In the genomic region with DNA sequence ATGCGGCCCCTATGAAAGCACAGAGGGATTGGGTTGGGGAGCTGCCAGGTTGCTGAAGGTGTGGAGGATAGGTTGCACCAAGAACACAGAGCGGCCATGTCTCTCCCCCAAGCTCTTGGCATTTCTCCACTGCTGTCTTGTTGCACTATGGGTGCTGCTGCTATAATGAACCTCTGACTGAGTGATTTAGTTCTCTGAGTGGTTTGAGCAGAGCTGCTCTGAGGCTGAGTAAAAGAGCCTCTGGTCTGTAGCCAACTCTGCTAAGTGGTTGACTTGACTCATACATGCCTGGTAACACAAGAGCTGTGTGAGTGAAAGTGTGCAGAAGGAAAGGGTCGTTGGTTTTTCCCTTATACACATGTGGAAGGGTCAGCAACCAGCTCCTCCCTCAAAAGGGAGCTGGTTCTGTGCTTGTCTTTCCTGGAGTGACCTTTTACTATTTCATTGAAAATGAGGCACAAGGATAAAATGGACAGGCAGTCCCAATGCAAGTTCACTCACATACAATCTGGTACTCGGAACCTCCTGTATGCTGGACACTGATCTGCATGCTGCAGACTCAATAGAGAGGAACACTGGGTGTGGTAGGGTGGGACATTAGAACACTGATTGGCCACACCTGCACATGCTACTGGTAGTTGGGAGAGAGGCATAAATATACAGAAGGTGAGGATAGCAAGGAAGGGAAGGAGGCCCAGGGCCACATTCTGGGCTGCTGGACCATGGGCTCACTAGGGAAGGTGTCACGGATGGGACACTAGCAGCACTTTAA, we compare ENCODE assay signal across 22 mouse cellular contexts. TPM values are rescaled to one million over a fixed set of nuclear protein-coding genes. Genes with fewer than 3 reads are reported as not detected.
DNase-seq lines count a peak whose midpoint lies in the region; ATAC-seq and TF ChIP-seq lines count a peak whose summit lies in the region.
"Not testable (repeated sequence)": the region's sequence is repeated elsewhere in the genome, so short reads cannot be mapped to it uniquely, and the experiment has no call there.
"Had no signal": no experiment of that assay in that cellular context is flagged by ENCODE, and none has a peak within 500 bp of the region (broad histone marks: within the 10 kb centered on the region; RNA-seq: fewer than 3 reads in every experiment).

No protein-coding gene starts in this region.

- TF ChIP-seq CTCF in liver, postnatal 0 days (IDR thresholded peaks at IDR 0.05; ENCODE audit: low read depth), result not testable (repeated sequence)

- not testable (repeated sequence) for H3K27me3 ChIP-seq in erythroblast, embryonic 14.5 days (ENCODE audit: control insufficient read depth); intestine, embryonic 16.5 days (replicated peaks; ENCODE audit: control insufficient read depth, insufficient read depth, low read length); liver, postnatal 0 days (ENCODE audit: insufficient read depth, low read length); stomach, embryonic 16.5 days (ENCODE audit: control insufficient read depth, insufficient read depth, low read length)
- H3K27me3 ChIP-seq in megakaryocyte, embryonic 14.5 days (replicated peaks), result peaks cover 18% of the 10 kb centered on the region

- H3K4me2 ChIP-seq in intestine, embryonic 16.5 days (ENCODE audit: low read depth, low read length), result not testable (repeated sequence)
- H3K4me2 ChIP-seq in liver, postnatal 0 days (ENCODE audit: low read depth, low read length), result peak overlapping the region; percentile 56
- peak overlapping the region; percentile 29; the same call in 1 of the 2 replicates for H3K4me2 ChIP-seq in stomach, embryonic 16.5 days (ENCODE audit: low read depth, low read length)

- not testable (repeated sequence) for H3K9me3 ChIP-seq in erythroblast, embryonic 14.5 days (ENCODE audit: control insufficient read depth, low read length); intestine, embryonic 16.5 days (ENCODE audit: control insufficient read depth, low read length); liver, postnatal 0 days (ENCODE audit: low read length); megakaryocyte, embryonic 14.5 days; stomach, embryonic 16.5 days (replicated peaks; ENCODE audit: control insufficient read depth, low read length)

- H3K4me3 ChIP-seq in erythroblast, embryonic 14.5 days (replicated peaks), result peak overlapping the region; percentile 6
- H3K4me3 ChIP-seq in intestine, embryonic 16.5 days (ENCODE audit: low read length); stomach, embryonic 16.5 days (replicated peaks; ENCODE audit: low read length): not testable (repeated sequence)
- 0 out of 2 replicates have a peak overlapping the region, but pooled peaks have one; percentile 13 for H3K4me3 ChIP-seq in liver, postnatal 0 days (ENCODE audit: low read depth, low read length)
- H3K4me3 ChIP-seq in megakaryocyte, embryonic 14.5 days (replicated peaks), result peak overlapping the region; percentile 24

- H3K36me3 ChIP-seq in erythroblast, embryonic 14.5 days (ENCODE audit: control insufficient read depth); intestine, embryonic 16.5 days (ENCODE audit: control insufficient read depth, insufficient read depth, low read length); liver, postnatal 0 days (replicated peaks; ENCODE audit: insufficient read depth, low read length); megakaryocyte, embryonic 14.5 days (replicated peaks; ENCODE audit: low read length); stomach, embryonic 16.5 days (ENCODE audit: control insufficient read depth, insufficient read depth, low read length): not testable (repeated sequence)

- not testable (repeated sequence) for TF ChIP-seq EP300 in liver, postnatal 0 days (IDR thresholded peaks at IDR 0.05; ENCODE audit: low read depth)

- 63% methylated on average over 4 of the region's 5 CpGs for WGBS in intestine, embryonic 16.5 days
- 61% methylated on average over 4 of the region's 5 CpGs for WGBS in liver, postnatal 0 days (ENCODE audit: insufficient replicate concordance)
- 73% methylated on average over 4 of the region's 5 CpGs for WGBS in stomach, embryonic 16.5 days

- H3K27ac ChIP-seq in intestine, embryonic 16.5 days (ENCODE audit: low read length), result not testable (repeated sequence)
- peak overlapping the region; percentile 51; the same call in 1 of the 2 replicates for H3K27ac ChIP-seq in liver, postnatal 0 days (ENCODE audit: low read depth)
- peak overlapping the region; percentile 52 for H3K27ac ChIP-seq in stomach, embryonic 16.5 days (ENCODE audit: low read length)

- not testable (repeated sequence) for H3K4me1 ChIP-seq in erythroblast, embryonic 14.5 days (ENCODE audit: control insufficient read depth); liver, postnatal 0 days (ENCODE audit: insufficient read depth); stomach, embryonic 16.5 days (ENCODE audit: control insufficient read depth, insufficient read depth, low read length)
- H3K4me1 ChIP-seq in intestine, embryonic 16.5 days (ENCODE audit: control insufficient read depth, insufficient read depth, low read length), result peaks cover 16% of the 10 kb centered on the region
- H3K4me1 ChIP-seq in megakaryocyte, embryonic 14.5 days, result peaks cover 19% of the 10 kb centered on the region

- DNase-seq in 416B (ENCODE audit: low read depth), result peak; percentile 26
- peak; percentile 20 for DNase-seq in adrenal gland, adult 2 months
- DNase-seq in liver, postnatal 0 days, result not testable (repeated sequence)

- 0 out of 2 replicates have a peak, but pooled peaks have one; percentile 52 for ATAC-seq in intestine, embryonic 16.5 days
- peak; percentile 14; the same call in 1 of the 2 replicates for ATAC-seq in liver, postnatal 0 days
- ATAC-seq in stomach, embryonic 16.5 days (ENCODE audit: insufficient read depth, low FRiP score), result peak; percentile 33; the same call in 1 of the 2 replicates

- H3K9ac ChIP-seq in intestine, embryonic 16.5 days (ENCODE audit: low read depth, low read length), result not testable (repeated sequence)
- peak overlapping the region; percentile 30 for H3K9ac ChIP-seq in liver, postnatal 0 days (replicated peaks)
- peak overlapping the region; percentile 2 for H3K9ac ChIP-seq in stomach, embryonic 16.5 days (ENCODE audit: low read length)

RNA-seq across cellular contexts. Expression of a gene that starts 0.8 kb away (rescaled TPM):
- 1 to 10 TPM; 4.8 to 6.5 TPM for total RNA-seq in adrenal gland, adult 2 months (2021)
- polyA plus RNA-seq in adrenal gland, adult 2 months (2012; rRNA removed), result 8.9 and 9.5 TPM in 2 replicates
- polyA plus RNA-seq in erythroblast, embryonic 14.5 days (2012), result not detected in 2 replicates
- polyA plus RNA-seq in intestine, embryonic 16.5 days (2015; fragmentation: Nextera tagmentation; extraction: Ambion mirVana), result 0.36 and 0.49 TPM in 2 replicates
- 28.8 and 29.4 TPM in 2 replicates for polyA plus RNA-seq in liver, postnatal 0 days (2015; fragmentation: Nextera tagmentation; extraction: Ambion mirVana)
- not detected in 2 replicates for polyA plus RNA-seq in megakaryocyte, embryonic 14.5 days (2012; ENCODE audit: insufficient read depth, low replicate concordance)
- 4.2 and 5.7 TPM in 2 replicates for polyA plus RNA-seq in stomach, embryonic 16.5 days (2015; fragmentation: Nextera tagmentation; extraction: Ambion mirVana)
- total RNA-seq: MEL had no signal
- polyA plus RNA-seq: C2C12; forebrain, embryonic 10.5 days; heart, embryonic 13.5 days; inflammation-experienced regulatory T-cells, adult 6 months had no signal

RNA-seq across cellular contexts. Expression of a gene that starts 9.0 kb away (rescaled TPM):
- 1 to 10 TPM; 1.8 to 2.7 TPM for total RNA-seq in adrenal gland, adult 2 months (2021)
- polyA plus RNA-seq in adrenal gland, adult 2 months (2012; rRNA removed), result 0.50 and 1.2 TPM in 2 replicates
- 0.06 TPM in 1 of 2 replicates, not detected in the other for polyA plus RNA-seq in erythroblast, embryonic 14.5 days (2012)
- 82.7 and 89.2 TPM in 2 replicates for polyA plus RNA-seq in intestine, embryonic 16.5 days (2015; fragmentation: Nextera tagmentation; extraction: Ambion mirVana)
- polyA plus RNA-seq in liver, postnatal 0 days (2015; fragmentation: Nextera tagmentation; extraction: Ambion mirVana), result 2.3 and 2.9 TPM in 2 replicates
- 11.0 TPM in 1 of 2 replicates, not detected in the other for polyA plus RNA-seq in megakaryocyte, embryonic 14.5 days (2012; ENCODE audit: insufficient read depth, low replicate concordance)
- polyA plus RNA-seq in stomach, embryonic 16.5 days (2015; fragmentation: Nextera tagmentation; extraction: Ambion mirVana), result 13.4 and 15.8 TPM in 2 replicates
- total RNA-seq: MEL had no signal
- polyA plus RNA-seq: C2C12 had no signal

RNA-seq across cellular contexts. Expression of a gene that starts 16.3 kb away (rescaled TPM):
- not detected for total RNA-seq in adrenal gland, adult 2 months (2021)
- not detected in 2 replicates for polyA plus RNA-seq in adrenal gland, adult 2 months (2012; rRNA removed)
- not detected in 2 replicates for polyA plus RNA-seq in erythroblast, embryonic 14.5 days (2012)
- polyA plus RNA-seq in intestine, embryonic 16.5 days (2015; fragmentation: Nextera tagmentation; extraction: Ambion mirVana), result not detected in 2 replicates
- polyA plus RNA-seq in liver, postnatal 0 days (2015; fragmentation: Nextera tagmentation; extraction: Ambion mirVana), result not detected in 2 replicates
- polyA plus RNA-seq in megakaryocyte, embryonic 14.5 days (2012; ENCODE audit: insufficient read depth, low replicate concordance), result not detected in 2 replicates
- polyA plus RNA-seq in stomach, embryonic 16.5 days (2015; fragmentation: Nextera tagmentation; extraction: Ambion mirVana), result not detected in 2 replicates
- total RNA-seq: adrenal gland, postnatal 14 days; gastrocnemius, adult 2 months; gastrocnemius, postnatal 25 days; granulocyte monocyte progenitor cell, adult 5-6 weeks; heart, postnatal 10 days; heart, postnatal 4 days; MEL had no signal
- polyA plus RNA-seq: C2C12; embryonic facial prominence, embryonic 13.5 days; forebrain, embryonic 10.5 days; forebrain, embryonic 14.5 days; heart, embryonic 13.5 days; hindbrain, embryonic 12.5 days; hindbrain, embryonic 16.5 days had no signal

RNA-seq across cellular contexts. Expression of a gene that starts 30.7 kb away (rescaled TPM):
- total RNA-seq in adrenal gland, adult 2 months (2021), result 10 to 100 TPM; 10.5 to 17.9 TPM
- polyA plus RNA-seq in adrenal gland, adult 2 months (2012; rRNA removed), result 5.1 and 7.6 TPM in 2 replicates
- polyA plus RNA-seq in erythroblast, embryonic 14.5 days (2012), result not detected in 2 replicates
- polyA plus RNA-seq in intestine, embryonic 16.5 days (2015; fragmentation: Nextera tagmentation; extraction: Ambion mirVana), result 9.0 and 11.0 TPM in 2 replicates
- polyA plus RNA-seq in liver, postnatal 0 days (2015; fragmentation: Nextera tagmentation; extraction: Ambion mirVana), result 27.7 and 28.5 TPM in 2 replicates
- polyA plus RNA-seq in megakaryocyte, embryonic 14.5 days (2012; ENCODE audit: insufficient read depth, low replicate concordance), result not detected in 2 replicates
- polyA plus RNA-seq in stomach, embryonic 16.5 days (2015; fragmentation: Nextera tagmentation; extraction: Ambion mirVana), result 35.4 and 45.7 TPM in 2 replicates
- total RNA-seq: MEL had no signal

RNA-seq across cellular contexts. Expression of a gene that starts 33.3 kb away (rescaled TPM):
- under 1 TPM; 0.14 to 0.61 TPM for total RNA-seq in adrenal gland, adult 2 months (2021)
- not detected in 2 replicates for polyA plus RNA-seq in adrenal gland, adult 2 months (2012; rRNA removed)
- not detected in 2 replicates for polyA plus RNA-seq in erythroblast, embryonic 14.5 days (2012)
- polyA plus RNA-seq in intestine, embryonic 16.5 days (2015; fragmentation: Nextera tagmentation; extraction: Ambion mirVana), result 17.8 and 23.5 TPM in 2 replicates
- polyA plus RNA-seq in liver, postnatal 0 days (2015; fragmentation: Nextera tagmentation; extraction: Ambion mirVana), result 0.54 and 0.56 TPM in 2 replicates
- 0.77 TPM in 1 of 2 replicates, not detected in the other for polyA plus RNA-seq in megakaryocyte, embryonic 14.5 days (2012; ENCODE audit: insufficient read depth, low replicate concordance)
- 2.2 and 2.9 TPM in 2 replicates for polyA plus RNA-seq in stomach, embryonic 16.5 days (2015; fragmentation: Nextera tagmentation; extraction: Ambion mirVana)
- total RNA-seq: gastrocnemius, adult 2 months; gastrocnemius, postnatal 25 days; granulocyte monocyte progenitor cell, adult 5-6 weeks; heart, postnatal 10 days; heart, postnatal 4 days; MEL had no signal
- polyA plus RNA-seq: C2C12; embryonic facial prominence, embryonic 13.5 days; forebrain, embryonic 10.5 days; forebrain, embryonic 14.5 days; heart, embryonic 13.5 days; hindbrain, embryonic 12.5 days; hindbrain, embryonic 16.5 days; inflammation-experienced regulatory T-cells, adult 6 months had no signal
